Mouse (Mus musculus) erythroblast, embryonic 14.5 days (primary cell): ENCODE results near the gene Nxt1.

Experiments used
- GATA1 ChIP-seq: IDR thresholded peaks from 2 replicates; pipeline ENCODE4 v1.6.1; 2012; ENCODE audit warnings: low read length, inconsistent platforms, mixed read lengths
- TAL1 ChIP-seq: IDR thresholded peaks from 3 replicates; pipeline ENCODE4 v1.6.1; 2012; ENCODE audit warnings: low read length, inconsistent platforms, mixed read lengths

DNA sequence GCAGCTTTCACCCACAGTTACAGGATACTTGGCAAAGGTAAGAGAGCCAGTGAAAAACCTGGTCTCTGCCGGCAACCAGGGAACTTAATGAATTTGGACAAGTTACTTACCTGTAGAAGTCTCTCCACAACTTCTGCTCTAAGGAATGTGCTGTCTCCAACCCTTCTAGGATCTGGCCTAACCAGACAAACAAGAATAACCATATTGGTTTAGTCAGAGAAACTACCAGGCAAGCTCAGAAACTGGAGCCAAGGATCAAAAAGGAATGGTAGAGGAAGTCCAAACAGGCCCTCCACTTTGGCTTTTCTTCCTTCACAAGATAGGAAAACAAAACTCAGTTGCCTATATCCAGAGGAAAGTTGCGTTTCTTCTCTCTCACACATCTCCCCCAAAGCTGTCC lies 41.4 kb upstream of the Nxt1 start:
- TF ChIP-seq GATA1, result no peak
- TF ChIP-seq TAL1, result no peak
